Mouse (Mus musculus): Measurements from ENCODE around the gene 2410004P03Rik. TPM values are rescaled to one million over a fixed set of nuclear protein-coding genes. Genes with fewer than 3 reads are reported as not detected.

Gene 2410004P03Rik
- polyA plus RNA-seq, 1 experiment from 2014 or later, result 0.33 TPM

DNA sequence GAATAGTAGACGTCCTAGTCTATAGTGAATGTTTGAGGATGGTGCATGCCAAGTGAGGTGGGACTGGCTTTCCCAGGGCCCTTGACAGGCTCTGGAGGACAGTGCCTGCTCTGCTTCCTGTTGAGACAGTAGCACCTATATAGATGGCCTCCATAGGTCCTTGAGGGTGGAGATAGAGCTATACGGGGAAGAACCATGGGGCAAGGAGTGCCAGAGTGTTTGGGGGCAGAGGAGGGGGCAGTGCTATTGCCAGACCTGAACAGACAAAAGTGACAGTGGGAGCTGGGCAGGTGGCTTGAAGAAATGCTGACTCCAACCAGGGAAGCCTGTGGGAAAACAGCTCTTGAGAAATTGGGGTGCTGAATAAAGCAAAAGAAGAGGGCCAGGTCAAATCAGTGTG, 17.2 kb downstream of the 2410004P03Rik start:
- ATAC-seq (replicated peaks; ENCODE audit: insufficient number of reproducible peaks, insufficient read depth, low FRiP score, low read depth), result no peak
- Histone ChIP-seq H3K27me3 (no peaks in the 10 kb centered on the region), H3K36me3 (peaks cover 6% of the 10 kb centered on the region; the same call in 1 of the 2 replicates), H3K4me3 (no peak overlapping the region), H3K4me1 (replicated peaks) (peaks cover 8% of the 10 kb centered on the region), H3K4me2 (no peak overlapping the region), H3K9me3 (replicated peaks) (no peaks in the 10 kb centered on the region), H3K27ac (no peak overlapping the region), H3K9ac (no peak overlapping the region)
- 72% methylated on average over 2 of the region's 2 CpGs for whole genome bisulfite sequencing

DNA sequence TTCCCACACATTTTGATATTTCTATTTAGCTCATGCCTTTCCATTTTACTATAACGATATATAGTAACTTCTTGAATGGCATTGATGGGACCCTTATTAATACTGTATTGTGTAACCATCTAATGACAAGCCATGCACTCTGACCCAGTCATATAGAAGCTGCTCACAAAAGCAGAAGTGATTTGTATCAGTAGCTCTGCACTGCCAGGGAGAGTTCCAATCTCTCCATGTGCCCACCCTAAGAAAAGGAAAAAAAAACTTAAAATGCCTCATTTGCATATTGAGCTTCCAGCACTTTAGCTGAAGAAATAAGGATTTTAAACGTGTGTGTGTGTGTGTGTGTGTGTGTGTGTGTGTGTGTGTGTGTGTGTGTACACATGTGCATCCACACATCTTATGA, 19.2 kb downstream of the 2410004P03Rik start:
- no peaks in the 10 kb centered on the region for H3K27me3 ChIP-seq
- no peaks in the 10 kb centered on the region for H3K9me3 ChIP-seq (replicated peaks)
- no peak for ATAC-seq (replicated peaks; ENCODE audit: insufficient number of reproducible peaks, insufficient read depth, low FRiP score, low read depth)
- H3K4me3 ChIP-seq, result no peak overlapping the region
- H3K27ac ChIP-seq, result no peak overlapping the region
- H3K4me2 ChIP-seq, result no peak overlapping the region
- peaks cover 13% of the 10 kb centered on the region; the same call in 1 of the 2 replicates for H3K36me3 ChIP-seq
- no peak overlapping the region for H3K9ac ChIP-seq
- H3K4me1 ChIP-seq (replicated peaks), result no peaks in the 10 kb centered on the region
- WGBS, result 85% methylated on average over 2 of the region's 2 CpGs

DNA sequence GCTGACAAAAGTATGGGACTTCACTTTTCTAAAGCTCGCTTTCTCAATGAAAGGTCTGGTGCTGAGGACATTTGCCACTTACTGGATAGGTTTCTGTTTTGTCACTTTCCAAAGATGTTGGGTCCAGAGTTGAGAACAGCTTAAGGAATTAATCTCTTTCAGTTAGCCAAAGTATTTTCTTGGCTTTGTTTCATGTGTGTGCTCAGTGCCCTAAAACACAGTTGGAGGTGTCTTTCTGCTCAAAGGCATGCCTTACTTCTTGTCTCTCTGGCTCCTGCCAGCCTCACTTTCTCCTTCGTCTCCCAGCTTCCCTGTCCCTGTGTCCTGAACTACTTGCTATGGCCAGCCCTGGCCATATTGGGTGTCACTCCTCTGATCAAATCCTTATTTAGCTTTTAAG, 20.2 kb downstream of the 2410004P03Rik start:
- Histone ChIP-seq H3K27me3 (no peaks in the 10 kb centered on the region), H3K4me2 (no peak overlapping the region), H3K4me1 (replicated peaks) (no peaks in the 10 kb centered on the region), H3K4me3 (no peak overlapping the region), H3K36me3 (peaks cover 20% of the 10 kb centered on the region; the same call in 1 of the 2 replicates), H3K27ac (no peak overlapping the region), H3K9ac (no peak overlapping the region), H3K9me3 (replicated peaks) (no peaks in the 10 kb centered on the region)
- no peak for ATAC-seq (replicated peaks; ENCODE audit: insufficient number of reproducible peaks, insufficient read depth, low FRiP score, low read depth)
- WGBS, result 81% methylated on average over 2 of the region's 2 CpGs

DNA sequence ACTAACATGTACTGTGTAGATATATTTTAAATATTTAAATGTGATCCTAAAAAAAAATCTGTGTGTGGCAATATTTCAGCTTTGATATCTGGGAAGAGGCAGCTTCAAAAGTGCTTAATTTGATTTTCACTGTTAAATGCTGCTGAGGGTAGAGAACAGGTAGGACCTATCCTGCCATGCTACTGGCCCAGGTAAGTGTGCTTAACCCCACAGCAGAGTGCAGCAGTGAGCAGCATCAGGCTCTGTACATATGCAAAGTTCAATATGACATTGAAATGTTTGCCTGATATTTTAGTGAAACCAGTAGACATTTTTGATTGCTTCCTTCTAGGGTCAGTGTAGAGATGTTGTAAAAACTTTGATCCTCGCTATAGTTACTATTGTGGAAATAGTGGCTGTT, 25.7 kb downstream of the 2410004P03Rik start:
- no peak for ATAC-seq (replicated peaks; ENCODE audit: insufficient number of reproducible peaks, insufficient read depth, low FRiP score, low read depth)
- Histone ChIP-seq H3K4me2 (no peak overlapping the region), H3K4me3 (no peak overlapping the region), H3K4me1 (replicated peaks) (no peaks in the 10 kb centered on the region), H3K27me3 (no peaks in the 10 kb centered on the region), H3K9ac (no peak overlapping the region), H3K36me3 (peaks cover 30% of the 10 kb centered on the region), H3K9me3 (replicated peaks) (no peaks in the 10 kb centered on the region), H3K27ac (no peak overlapping the region)
- 84% methylated on average over 1 of the region's 1 CpGs for WGBS

DNA sequence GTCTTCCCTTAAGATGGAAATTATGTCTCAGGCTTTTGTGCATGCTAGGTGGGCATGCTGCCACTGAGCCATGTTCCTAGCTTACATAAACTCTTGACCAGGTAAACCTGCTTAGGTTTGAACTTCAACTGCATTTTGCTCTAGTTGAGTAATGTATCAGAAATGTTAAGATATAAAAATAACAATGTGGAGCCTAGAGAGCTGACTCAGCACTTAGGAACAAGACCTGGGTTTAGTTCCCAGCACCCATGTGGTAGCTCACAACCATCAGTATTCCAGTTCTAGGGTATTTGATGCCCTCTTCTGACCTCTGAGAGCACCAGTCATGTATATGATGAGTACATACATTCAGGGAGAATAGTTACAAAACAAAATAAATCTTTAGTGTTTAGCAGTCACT, 34.4 kb downstream of the 2410004P03Rik start:
- Histone ChIP-seq H3K4me1 (replicated peaks) (no peaks in the 10 kb centered on the region), H3K4me3 (no peak overlapping the region), H3K9ac (no peak overlapping the region), H3K36me3 (peaks cover 78% of the 10 kb centered on the region), H3K4me2 (no peak overlapping the region), H3K9me3 (replicated peaks) (no peaks in the 10 kb centered on the region), H3K27me3 (no peaks in the 10 kb centered on the region), H3K27ac (no peak overlapping the region)
- no peak for ATAC-seq (replicated peaks; ENCODE audit: insufficient number of reproducible peaks, insufficient read depth, low FRiP score, low read depth)

DNA sequence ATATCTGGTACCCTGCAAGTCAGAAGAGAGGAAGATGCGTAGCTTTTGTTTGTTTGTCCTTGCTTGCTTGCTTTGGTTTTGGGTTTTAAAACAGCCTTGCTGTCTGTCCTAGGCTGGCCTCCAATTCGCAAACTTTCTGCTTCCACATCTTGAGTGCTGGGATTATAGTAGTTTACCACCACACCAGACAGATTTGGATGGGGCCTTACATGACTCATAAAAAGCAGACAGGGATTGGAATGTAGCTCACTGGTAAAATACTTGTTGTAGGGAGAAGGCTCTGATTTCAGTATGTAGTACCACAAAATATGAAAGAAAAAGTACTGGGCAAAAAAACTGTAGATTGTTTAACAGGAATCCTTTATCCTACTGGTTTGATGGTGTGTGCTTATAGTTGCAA, 44.7 kb downstream of the 2410004P03Rik start:
- Histone ChIP-seq H3K36me3 (peaks cover 65% of the 10 kb centered on the region), H3K27me3 (no peaks in the 10 kb centered on the region), H3K4me1 (replicated peaks) (no peaks in the 10 kb centered on the region), H3K4me2 (no peak overlapping the region), H3K9me3 (replicated peaks) (no peaks in the 10 kb centered on the region), H3K4me3 (no peak overlapping the region), H3K27ac (no peak overlapping the region), H3K9ac (no peak overlapping the region)
- WGBS, result 91% methylated on average over 2 of the region's 2 CpGs
- no peak for ATAC-seq (replicated peaks; ENCODE audit: insufficient number of reproducible peaks, insufficient read depth, low FRiP score, low read depth)

DNA sequence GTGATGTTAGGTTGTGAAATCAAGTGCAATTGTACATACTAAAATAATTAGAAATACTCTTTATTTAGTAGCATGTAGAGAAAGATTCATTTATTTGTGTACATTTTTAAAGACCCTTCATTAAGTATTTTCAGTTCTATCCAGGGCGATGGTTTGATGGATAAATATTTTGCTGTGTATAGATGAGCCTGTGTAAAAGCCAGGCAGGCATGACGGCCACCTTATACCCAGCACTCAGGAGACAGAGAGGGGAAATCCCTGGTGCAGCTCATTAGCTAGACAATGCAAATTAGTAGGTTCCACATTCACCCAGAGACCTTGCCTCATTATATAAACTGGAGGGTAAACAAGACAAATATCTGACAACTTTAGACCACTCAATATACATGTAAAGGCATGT, 48.2 kb downstream of the 2410004P03Rik start:
- no peak overlapping the region for H3K27ac ChIP-seq
- no peaks in the 10 kb centered on the region for H3K4me1 ChIP-seq (replicated peaks)
- H3K9me3 ChIP-seq (replicated peaks), result no peaks in the 10 kb centered on the region
- H3K4me2 ChIP-seq, result no peak overlapping the region
- ATAC-seq (replicated peaks; ENCODE audit: insufficient number of reproducible peaks, insufficient read depth, low FRiP score, low read depth), result no peak
- peaks cover 65% of the 10 kb centered on the region for H3K36me3 ChIP-seq
- no peak overlapping the region for H3K4me3 ChIP-seq
- no peaks in the 10 kb centered on the region for H3K27me3 ChIP-seq
- no peak overlapping the region for H3K9ac ChIP-seq
- WGBS, result 87% methylated on average over 2 of the region's 2 CpGs

DNA sequence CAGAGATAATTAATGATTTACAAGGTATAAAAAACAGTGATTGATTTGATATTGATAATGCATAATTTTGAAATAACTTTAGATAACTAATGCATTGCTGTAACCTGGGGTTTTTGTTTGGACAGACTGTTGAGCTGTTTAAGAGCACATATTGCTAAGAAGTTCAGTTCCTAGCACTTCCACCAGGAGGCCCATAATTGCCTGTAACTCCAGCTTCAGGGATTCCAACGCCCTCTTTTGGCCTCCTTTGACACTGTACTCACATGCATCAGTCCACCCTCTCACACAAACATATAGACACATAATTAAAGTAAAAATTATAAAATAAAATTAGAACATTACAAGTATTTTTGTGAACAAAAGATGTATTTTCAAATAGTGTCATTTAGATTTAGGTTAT, 52.7 kb downstream of the 2410004P03Rik start:
- 64% methylated on average over 1 of the region's 1 CpGs for WGBS
- no peak overlapping the region for H3K4me2 ChIP-seq
- H3K4me3 ChIP-seq, result no peak overlapping the region
- H3K27ac ChIP-seq, result no peak overlapping the region
- H3K4me1 ChIP-seq (replicated peaks), result no peaks in the 10 kb centered on the region
- no peaks in the 10 kb centered on the region for H3K27me3 ChIP-seq
- no peaks in the 10 kb centered on the region for H3K9me3 ChIP-seq (replicated peaks)
- H3K36me3 ChIP-seq, result peaks cover 59% of the 10 kb centered on the region
- H3K9ac ChIP-seq, result no peak overlapping the region
- no peak for ATAC-seq (replicated peaks; ENCODE audit: insufficient number of reproducible peaks, insufficient read depth, low FRiP score, low read depth)

Other genes with a start within 250 kb of the 2410004P03Rik start
- 0.24 and 0.72 TPM in 2 replicates for gene Greb1, start 210.8 kb downstream of the 2410004P03Rik start, polyA plus RNA-seq (2015; fragmentation: Nextera tagmentation; extraction: Ambion mirVana)
- gene E2f6, start 200.8 kb downstream of the 2410004P03Rik start, polyA plus RNA-seq (2015; fragmentation: Nextera tagmentation; extraction: Ambion mirVana), result 40.5 and 43.8 TPM in 2 replicates
- 21.0 and 22.4 TPM in 2 replicates for gene Rock2, start 116.8 kb downstream of the 2410004P03Rik start, polyA plus RNA-seq (2015; fragmentation: Nextera tagmentation; extraction: Ambion mirVana)
- 4.0 and 8.0 TPM in 2 replicates for gene Pqlc3, start 11.3 kb downstream of the 2410004P03Rik start, polyA plus RNA-seq (2015; fragmentation: Nextera tagmentation; extraction: Ambion mirVana)
- gene Kcnf1, start 165.2 kb upstream of the 2410004P03Rik start, polyA plus RNA-seq (2015; fragmentation: Nextera tagmentation; extraction: Ambion mirVana), result 0.13 and 0.14 TPM in 2 replicates

All from heart, embryonic 15.5 days (tissue).